Mouse (Mus musculus): ENCODE measurements around the gene Calhm2.

Gene Calhm2

GRCm38 (mm10) chr19:47137771-47138421, at the start of gene Calhm2:
Gene Calhm2 (minus strand): TSS chr19:47138294.
- no peak for DNase-seq (ENCODE audit: extremely low read depth, low read depth, low spot score)

- no peak for DNase-seq (ENCODE audit: extremely low read depth, low read depth, low spot score)
Observed at GRCm38 (mm10) chr19:47186514-47187275, 48.6 kb upstream of the Calhm2 start.

DNA sequence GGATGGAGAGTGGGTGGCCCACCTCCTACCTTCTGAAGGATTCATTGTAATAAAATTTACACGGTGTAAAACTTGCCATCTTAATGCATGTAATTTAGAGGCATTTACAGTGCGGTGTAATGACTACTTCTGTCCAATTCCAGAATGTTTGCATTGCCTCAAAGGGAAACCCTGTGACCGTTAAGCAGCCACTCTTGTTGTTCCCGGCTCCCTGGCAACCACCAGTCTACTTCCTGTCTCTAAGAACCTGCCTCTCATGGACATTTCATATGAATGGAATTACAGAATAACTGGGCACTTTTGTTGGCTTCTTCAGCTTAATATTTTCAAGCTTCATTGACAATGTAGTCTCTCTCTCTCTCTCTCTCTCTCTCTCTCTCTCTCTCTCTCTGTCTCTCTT, 46.6 kb upstream of the Calhm2 start:
- DNase-seq (ENCODE audit: extremely low read depth, low read depth, low spot score), result no peak

- DNase-seq (ENCODE audit: extremely low read depth, low read depth, low spot score), result no peak
Observed at GRCm38 (mm10) chr19:47184221-47184620, 46.1 kb upstream of the Calhm2 start.

DNA sequence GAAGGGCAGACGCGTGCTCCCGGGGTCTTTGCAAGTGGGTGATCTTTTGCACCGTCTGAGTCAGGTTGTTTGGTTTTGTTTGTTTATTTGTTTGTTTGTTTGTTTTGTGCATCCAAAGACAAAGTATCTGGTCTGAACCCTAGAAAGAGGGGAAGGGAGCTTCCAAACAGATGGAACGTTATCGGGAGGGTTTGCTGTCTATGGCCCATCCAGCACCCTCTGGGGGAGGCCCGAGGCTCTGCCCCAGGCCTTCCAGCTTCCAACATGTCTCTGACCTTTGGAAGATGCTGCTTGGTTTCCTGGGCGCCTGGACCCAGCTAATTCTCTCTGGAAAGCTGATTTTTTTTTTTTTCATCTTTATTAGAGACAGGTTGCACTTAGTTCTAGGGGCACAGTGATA, 41.9 kb upstream of the Calhm2 start:
- DNase-seq (ENCODE audit: extremely low read depth, low read depth, low spot score), result no peak

- DNase-seq (ENCODE audit: extremely low read depth, low read depth, low spot score), result no peak
Observed at GRCm38 (mm10) chr19:47179272-47179809, 41.2 kb upstream of the Calhm2 start.

GRCm38 (mm10) chr19:47178431-47179271, 40.6 kb upstream of the Calhm2 start, which contains the start of gene Neurl1a:
Gene Neurl1a (plus strand): TSS chr19:47178820.
- DNase-seq (ENCODE audit: extremely low read depth, low read depth, low spot score), result no peak

- no peak for DNase-seq (ENCODE audit: extremely low read depth, low read depth, low spot score)
Observed at GRCm38 (mm10) chr19:47178001-47178400, 39.9 kb upstream of the Calhm2 start.

DNA sequence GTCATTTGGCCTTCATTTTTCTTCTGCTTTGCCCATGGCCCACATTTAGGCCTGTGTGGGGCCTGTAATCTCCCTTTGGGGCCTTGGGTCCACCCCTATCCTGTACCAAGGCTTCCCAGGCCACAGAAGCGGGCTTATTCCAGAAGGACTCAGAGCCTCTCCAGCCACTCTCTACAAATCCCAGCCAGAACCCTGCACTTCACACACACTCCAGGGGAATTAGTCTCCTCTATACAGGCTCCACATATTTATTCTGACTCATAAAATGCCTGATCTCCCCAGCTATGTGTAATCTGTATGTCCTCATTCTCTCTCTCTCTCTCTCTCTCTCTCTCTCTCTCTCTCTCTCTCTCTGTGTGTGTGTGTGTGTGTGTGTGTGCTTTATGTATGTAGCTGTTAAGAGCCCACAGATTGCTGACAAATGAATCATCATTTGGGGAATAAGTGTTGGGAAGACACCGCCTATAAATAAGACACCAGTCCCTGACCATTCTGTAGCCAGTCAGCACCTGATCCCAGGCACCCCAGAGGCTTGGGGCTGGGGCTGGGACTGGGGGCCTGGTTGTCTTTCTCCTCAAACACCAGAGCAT, 38.9 kb upstream of the Calhm2 start:
- no peak for DNase-seq (ENCODE audit: extremely low read depth, low read depth, low spot score)

DNA sequence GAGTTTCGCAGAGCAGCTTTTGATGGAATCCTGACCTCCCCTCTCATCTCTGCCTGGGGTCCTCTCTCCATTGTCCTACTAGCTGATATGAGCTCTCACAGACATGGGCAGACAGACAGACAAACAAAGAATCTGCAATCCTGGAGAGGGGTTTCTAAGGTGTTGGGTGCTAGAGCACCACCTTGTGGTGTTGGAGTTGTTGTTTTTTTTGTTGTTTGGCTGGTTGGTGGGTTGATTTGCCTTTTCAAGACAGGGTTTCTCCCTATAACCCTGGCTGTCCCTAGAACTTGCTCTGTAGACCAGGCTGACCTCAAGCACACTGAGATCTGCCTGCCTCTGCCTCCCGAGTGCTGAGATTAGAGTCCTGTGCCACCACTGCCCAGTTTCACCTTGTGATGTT, 37.4 kb upstream of the Calhm2 start:
- no peak for DNase-seq (ENCODE audit: extremely low read depth, low read depth, low spot score)

GRCm38 (mm10) chr19:47174515-47174914, 36.4 kb upstream of the Calhm2 start:
- DNase-seq (ENCODE audit: extremely low read depth, low read depth, low spot score), result no peak

GRCm38 (mm10) chr19:47168793-47169412, 30.8 kb upstream of the Calhm2 start:
- no peak for DNase-seq (ENCODE audit: extremely low read depth, low read depth, low spot score)

DNA sequence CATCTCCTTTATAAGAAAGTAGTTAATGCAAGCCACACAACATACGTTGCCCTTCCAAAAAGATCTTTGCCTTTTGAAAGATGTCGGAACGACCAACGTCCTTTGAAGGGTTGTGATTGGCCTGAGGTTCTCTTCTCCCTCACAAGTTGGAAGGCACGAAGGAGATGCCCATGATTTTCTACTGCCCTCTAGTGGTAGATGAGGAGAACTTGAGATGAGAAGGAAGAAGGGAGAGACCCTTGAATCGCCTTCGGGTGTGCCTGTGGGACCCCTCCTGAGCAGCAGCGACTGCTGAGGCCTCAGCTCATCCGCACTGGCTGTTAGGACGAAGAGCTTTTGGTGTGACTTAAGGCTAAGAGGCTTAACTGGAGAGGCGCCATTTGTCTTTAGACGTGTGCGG, 30.1 kb upstream of the Calhm2 start:
- no peak for DNase-seq (ENCODE audit: extremely low read depth, low read depth, low spot score)

- no peak for DNase-seq (ENCODE audit: extremely low read depth, low read depth, low spot score)
Observed at GRCm38 (mm10) chr19:47167617-47168214, 29.6 kb upstream of the Calhm2 start.

GRCm38 (mm10) chr19:47166758-47167157, 28.7 kb upstream of the Calhm2 start:
- DNase-seq (ENCODE audit: extremely low read depth, low read depth, low spot score), result no peak

GRCm38 (mm10) chr19:47163176-47163744, 25.2 kb upstream of the Calhm2 start:
- no peak for DNase-seq (ENCODE audit: extremely low read depth, low read depth, low spot score)

DNA sequence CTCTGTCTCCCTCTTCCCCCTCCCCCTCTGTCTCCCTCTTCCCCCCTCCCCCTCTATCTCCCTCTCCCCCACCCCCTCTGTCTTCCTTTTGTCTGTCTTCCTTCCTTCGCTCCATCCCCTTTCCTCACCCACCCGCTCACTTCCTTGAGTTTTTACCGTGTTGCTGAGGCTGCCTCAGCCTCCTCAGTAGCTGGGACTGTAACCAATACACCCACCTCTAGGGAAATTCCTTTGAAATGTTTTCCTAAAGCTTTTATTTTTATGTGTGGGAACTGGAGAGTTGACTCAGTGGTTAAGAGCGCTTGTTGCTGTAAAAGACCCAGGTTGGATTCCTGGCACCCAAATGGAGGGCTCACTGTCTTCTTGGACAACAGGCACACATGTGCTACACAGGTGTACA, 23.6 kb upstream of the Calhm2 start:
- DNase-seq (ENCODE audit: extremely low read depth, low read depth, low spot score), result no peak

DNA sequence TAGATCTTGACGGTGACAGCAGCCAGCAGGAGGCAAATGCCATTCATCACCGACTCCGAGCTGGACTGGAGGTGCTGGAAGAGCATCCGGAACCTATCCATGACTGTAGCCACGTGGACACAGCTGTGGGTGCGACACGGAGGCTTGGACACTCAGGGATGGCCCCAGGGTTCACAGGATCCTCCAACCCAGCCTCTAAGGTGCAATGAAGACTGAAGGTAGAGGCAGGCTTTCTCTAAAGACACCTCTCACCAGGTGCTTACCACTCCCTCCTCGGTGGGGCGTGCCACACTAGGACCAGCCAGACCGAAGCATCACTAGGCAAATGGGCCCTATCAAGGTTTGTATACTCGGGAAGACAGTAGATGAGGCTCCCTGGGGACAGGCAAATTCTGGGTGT, 19.6 kb upstream of the Calhm2 start, which contains the start of gene Calhm3:
Calhm3 (minus strand) TSS at position 101 of the 400 bp plus-strand sequence.
- no peak for DNase-seq (ENCODE audit: extremely low read depth, low read depth, low spot score)

DNA sequence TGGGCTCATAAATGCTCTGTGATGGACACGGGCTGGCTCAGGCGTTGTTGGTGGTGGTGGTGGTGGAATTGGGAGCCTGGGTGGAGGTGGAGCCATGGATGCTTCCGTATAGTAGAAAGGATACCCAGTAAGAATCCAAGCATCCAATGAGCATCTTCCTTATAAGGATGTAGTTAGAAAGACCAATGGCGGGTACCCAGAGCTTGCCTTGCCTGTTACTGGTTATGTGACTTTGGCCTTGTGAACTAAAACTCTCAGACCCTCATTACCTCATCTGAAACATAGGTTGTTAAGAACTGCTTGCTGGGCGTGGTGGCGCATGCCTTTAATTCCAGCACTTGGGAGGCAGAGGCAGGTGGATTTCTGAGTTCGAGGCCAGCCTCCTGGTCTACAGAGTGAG, 15.7 kb upstream of the Calhm2 start:
- DNase-seq (ENCODE audit: extremely low read depth, low read depth, low spot score), result no peak

GRCm38 (mm10) chr19:47152062-47152369, 13.9 kb upstream of the Calhm2 start:
- DNase-seq (ENCODE audit: extremely low read depth, low read depth, low spot score), result no peak
